Comparison of ENCODE assay signal across 8 mouse cellular contexts in the genomic region with DNA sequence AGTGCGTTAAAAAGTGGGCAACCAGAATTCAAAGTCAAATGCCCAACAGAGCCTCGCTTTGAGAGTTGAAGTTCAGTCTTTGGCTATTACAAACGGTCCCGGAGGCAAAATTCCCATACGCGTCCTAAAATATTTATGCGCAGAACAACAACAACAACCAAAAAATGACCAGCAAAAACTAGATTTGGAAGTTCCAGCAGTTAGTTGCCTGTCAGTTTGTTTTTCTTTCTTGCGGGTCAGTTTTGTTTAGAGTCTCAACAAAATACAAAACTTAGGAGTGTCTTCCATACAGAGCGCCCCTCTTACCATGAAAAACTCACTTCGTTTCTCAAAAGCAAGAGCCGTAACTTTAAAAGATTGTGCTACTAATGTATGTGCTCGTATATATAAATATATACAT.
DNase-seq lines count a peak whose midpoint lies in the region; ATAC-seq and TF ChIP-seq lines count a peak whose summit lies in the region.

No protein-coding gene starts in this region.

- no peak for DNase-seq in heart, postnatal 4 days
- DNase-seq in forebrain, embryonic 11.5 days (ENCODE audit: low spot score): no peak
- no peak for DNase-seq in limb, embryonic 14.5 days (ENCODE audit: low spot score)
- DNase-seq in spleen, postnatal 4 days (ENCODE audit: low spot score in 2 of 2): no peak
- no peak for DNase-seq in retina, embryonic 14.5 days (ENCODE audit: low spot score)
- no peak for DNase-seq in spleen, adult 18-20 months

- H3K4me3 ChIP-seq in heart, embryonic 13.5 days: peak overlapping the region; percentile 69
- H3K4me3 ChIP-seq in C2C12 (ENCODE audit: insufficient read depth, poor library complexity, severe bottlenecking): peak overlapping the region; percentile 80
- H3K4me3 ChIP-seq in forebrain, embryonic 11.5 days (ENCODE audit: low read depth, low read length): peak overlapping the region; percentile 22; the same call in 1 of the 2 replicates
- H3K4me3 ChIP-seq in limb, embryonic 14.5 days (replicated peaks; ENCODE audit: low read length): peak overlapping the region; percentile 56

- no peaks in the 10 kb centered on the region for H3K36me3 ChIP-seq in heart, embryonic 13.5 days
- peaks cover 20% of the 10 kb centered on the region for H3K36me3 ChIP-seq in C2C12 (ENCODE audit: control insufficient read depth, insufficient read depth)
- no peaks in the 10 kb centered on the region for H3K36me3 ChIP-seq in forebrain, embryonic 11.5 days (ENCODE audit: control insufficient read depth, insufficient read depth, low read length)
- no peaks in the 10 kb centered on the region for H3K36me3 ChIP-seq in limb, embryonic 14.5 days (ENCODE audit: control insufficient read depth, insufficient read depth, low read length)

- ATAC-seq in heart, embryonic 13.5 days (ENCODE audit: extremely low read depth, insufficient number of reproducible peaks, low FRiP score, low TSS enrichment): no peak
- no peak for ATAC-seq in forebrain, embryonic 11.5 days (replicated peaks; ENCODE audit: low FRiP score)
- ATAC-seq in limb, embryonic 14.5 days (ENCODE audit: low FRiP score, low read depth): no peak

- TF ChIP-seq POLR2A in limb, embryonic 14.5 days (IDR thresholded peaks at IDR 0.05; ENCODE audit: borderline replicate concordance, extremely low read depth, insufficient read depth, insufficient read length): no peak

- H3K9me3 ChIP-seq in heart, embryonic 13.5 days: no peaks in the 10 kb centered on the region
- H3K9me3 ChIP-seq in forebrain, embryonic 11.5 days (ENCODE audit: control insufficient read depth, low read length): no peaks in the 10 kb centered on the region
- H3K9me3 ChIP-seq in limb, embryonic 14.5 days (ENCODE audit: control insufficient read depth, low read length): no peaks in the 10 kb centered on the region

- H3K79me3 ChIP-seq in C2C12 (ENCODE audit: low read depth): peaks cover 59% of the 10 kb centered on the region

- H3K79me2 ChIP-seq in C2C12 (ENCODE audit: control insufficient read depth, insufficient read depth): peaks cover 72% of the 10 kb centered on the region

- peak overlapping the region; percentile 100 for H3K4me2 ChIP-seq in heart, embryonic 13.5 days
- peak overlapping the region; percentile 37; the same call in 1 of the 2 replicates for H3K4me2 ChIP-seq in forebrain, embryonic 11.5 days (ENCODE audit: low read depth, low read length, severe bottlenecking)
- H3K4me2 ChIP-seq in limb, embryonic 14.5 days (replicated peaks; ENCODE audit: low read depth, low read length, severe bottlenecking): peak overlapping the region; percentile 100

- H3ac ChIP-seq in C2C12 (ENCODE audit: control insufficient read depth, insufficient read length, low read depth): peak overlapping the region; percentile 75

- 9% methylated on average over 12 of the region's 12 CpGs for WGBS in heart, embryonic 13.5 days
- 10% methylated on average over 12 of the region's 12 CpGs for WGBS in forebrain, embryonic 11.5 days
- WGBS in limb, embryonic 14.5 days: 3% methylated on average over 12 of the region's 12 CpGs

- TF ChIP-seq CTCF in C2C12 (IDR thresholded peaks at IDR 0.05; ENCODE audit: control insufficient read depth, insufficient read depth, insufficient read length): no peak

- H3K27me3 ChIP-seq in heart, embryonic 13.5 days (replicated peaks): peaks cover 76% of the 10 kb centered on the region
- H3K27me3 ChIP-seq in C2C12 (ENCODE audit: control insufficient read depth, insufficient read depth, insufficient read length): no peaks in the 10 kb centered on the region
- peaks cover 84% of the 10 kb centered on the region for H3K27me3 ChIP-seq in forebrain, embryonic 11.5 days (ENCODE audit: control insufficient read depth, insufficient read depth, low read length)
- H3K27me3 ChIP-seq in limb, embryonic 14.5 days (ENCODE audit: control insufficient read depth, insufficient read depth, low read length): peaks cover 42% of the 10 kb centered on the region

- peak overlapping the region; percentile 67; the same call in 1 of the 2 replicates for H3K9ac ChIP-seq in heart, embryonic 13.5 days
- no peak overlapping the region for H3K9ac ChIP-seq in forebrain, embryonic 11.5 days (ENCODE audit: low read length)
- peak overlapping the region; percentile 52 for H3K9ac ChIP-seq in limb, embryonic 14.5 days (ENCODE audit: low read depth, low read length, severe bottlenecking)

- H3K4me1 ChIP-seq in heart, embryonic 13.5 days: peaks cover 47% of the 10 kb centered on the region
- H3K4me1 ChIP-seq in forebrain, embryonic 11.5 days (replicated peaks; ENCODE audit: control insufficient read depth, insufficient read depth, low read length): peaks cover 25% of the 10 kb centered on the region
- H3K4me1 ChIP-seq in limb, embryonic 14.5 days (ENCODE audit: control insufficient read depth, insufficient read depth, low read length): peaks cover 41% of the 10 kb centered on the region

- no peak overlapping the region for H3K27ac ChIP-seq in heart, embryonic 13.5 days (replicated peaks)
- H3K27ac ChIP-seq in forebrain, embryonic 11.5 days (ENCODE audit: low read depth, low read length): no peak overlapping the region
- H3K27ac ChIP-seq in limb, embryonic 14.5 days (replicated peaks; ENCODE audit: low read depth, low read length): no peak overlapping the region

TF ChIP-seq in C2C12, 6 proteins besides CTCF, POLR2A, EP300 and RAD21:
- no peak for TF ChIP-seq USF1 (IDR thresholded peaks at IDR 0.05; ENCODE audit: low read depth)
- no peak for TF ChIP-seq MYOG (IDR thresholded peaks at IDR 0.05; ENCODE audit: control insufficient read depth, extremely low read depth, insufficient read length)
- TF ChIP-seq MAX (IDR thresholded peaks at IDR 0.05): no peak
- TF ChIP-seq MYOD1 (IDR thresholded peaks at IDR 0.05; ENCODE audit: control insufficient read depth, insufficient read length, low read depth): no peak
- TF ChIP-seq CEBPB (IDR thresholded peaks at IDR 0.05; ENCODE audit: low read depth): no peak
- TF ChIP-seq FOSL1 (IDR thresholded peaks at IDR 0.05; ENCODE audit: insufficient read depth, low read length, poor library complexity, severe bottlenecking): no peak

Comparison
In these comparisons a context has a peak if more than half of its experiments do, and no peak if none do; other contexts are left out.
1. H3K4me2 ChIP-seq: peak in every context shown above with its lines; median percentile 100 in heart, embryonic 13.5 days; 100 in limb, embryonic 14.5 days; 37 in forebrain, embryonic 11.5 days.
2. H3K4me3 ChIP-seq: peak in every context shown above with its lines; median percentile 80 in C2C12; 69 in heart, embryonic 13.5 days; 56 in limb, embryonic 14.5 days; 22 in forebrain, embryonic 11.5 days.